Mouse (Mus musculus) brain, embryonic 18.5 days (tissue): ENCODE data around the gene Dok4.
A peak's percentile ranks its signal among the peaks of the same experiment; 100 is the strongest.
"Not testable (repeated sequence)": the region's sequence is repeated elsewhere in the genome, so short reads cannot be mapped to it uniquely, and the experiment has no call there.

Experiments used
- DNase-seq: peaks from one replicate; pipeline ENCODE4 v3.0.0-alpha.2; 2012; ENCODE audit warnings: low read depth, low spot score

Gene Dok4

DNA sequence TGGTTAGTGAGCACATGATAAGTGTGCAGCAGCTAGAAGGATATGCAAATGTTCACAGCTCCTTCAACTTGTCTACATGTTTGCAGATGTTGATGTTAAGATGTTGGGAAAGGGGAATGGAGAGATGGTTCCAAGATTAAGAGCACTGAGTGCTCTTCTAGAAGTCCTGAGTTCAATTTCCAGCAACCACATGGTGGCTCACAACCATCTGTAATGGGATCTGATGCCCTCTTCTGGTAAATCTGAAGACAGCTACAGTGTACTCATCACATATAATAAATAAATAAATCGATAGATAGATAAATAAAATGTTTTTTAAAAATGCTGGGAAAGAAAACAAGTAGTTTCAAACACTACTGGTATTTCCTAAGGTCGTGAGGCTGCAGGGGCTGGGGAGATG is 34.9 kb downstream of the Dok4 start:
- no peak for DNase-seq

DNA sequence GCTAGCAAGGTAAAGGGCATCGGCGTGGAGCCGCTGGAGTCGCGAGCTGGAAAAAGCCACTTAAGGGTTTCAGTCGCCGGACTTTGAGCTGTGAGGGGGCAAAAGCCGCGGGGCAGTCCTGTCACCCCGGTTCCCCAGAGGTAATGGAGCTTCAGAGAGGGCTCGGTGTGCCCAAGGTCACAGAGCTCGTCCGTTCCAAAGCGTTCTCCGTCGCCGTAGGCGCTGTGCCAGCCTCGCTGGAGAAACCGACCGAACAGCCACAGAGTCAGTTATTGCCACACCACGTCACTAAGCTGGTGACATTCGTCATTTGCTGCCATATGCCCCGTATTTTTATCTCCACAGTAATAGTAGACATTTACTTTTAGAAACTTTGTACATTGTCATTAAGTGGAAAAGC is 37.5 kb downstream of the Dok4 start:
- DNase-seq: no peak

DNA sequence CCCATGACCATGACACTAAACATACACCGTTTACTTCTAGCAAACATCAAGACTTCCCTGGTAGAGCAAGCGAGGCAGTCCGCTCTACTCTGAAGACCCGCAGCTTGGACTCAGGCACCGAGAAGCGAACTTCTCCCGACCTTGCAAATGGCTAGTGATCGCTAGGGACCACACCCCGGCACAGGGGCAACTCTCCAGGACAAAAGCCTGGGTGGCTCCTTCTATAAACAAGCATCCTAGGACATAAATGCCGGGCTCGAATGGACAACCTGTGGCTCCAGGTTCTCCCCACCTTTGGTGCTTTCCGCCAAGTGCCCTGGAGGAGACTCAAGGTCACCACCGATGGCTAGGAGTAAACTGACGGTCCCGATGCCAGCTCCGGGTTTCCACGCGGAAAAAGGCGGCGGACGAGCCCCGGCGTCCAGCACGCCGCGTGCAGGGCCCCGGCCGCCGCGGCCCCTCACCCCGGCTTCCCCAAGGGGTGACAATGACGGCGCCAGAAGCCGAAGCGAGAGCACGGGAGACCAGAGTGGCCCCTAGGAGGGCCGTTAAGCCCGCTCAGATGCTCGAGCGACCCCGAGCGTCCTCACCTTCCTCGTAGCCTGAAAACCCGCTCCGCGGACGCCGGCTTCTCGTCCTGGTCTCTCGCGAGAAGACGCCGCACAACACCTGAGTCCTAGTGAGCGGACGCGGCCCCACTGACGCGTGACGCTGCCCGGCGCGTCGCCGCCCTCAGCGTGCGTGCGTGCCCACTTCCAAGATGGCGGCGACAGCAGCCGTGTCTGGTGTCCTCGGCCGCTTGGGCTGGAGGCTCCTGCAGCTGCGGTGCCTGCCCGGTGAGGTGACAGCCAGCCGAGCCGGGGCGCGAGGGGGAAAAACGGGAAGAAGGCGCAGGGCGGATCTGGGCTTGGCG is 38.2 kb downstream of the Dok4 start, which contains the start of the genes Coq9 and Ciapin1:
Gene Coq9 (plus strand): TSS at position 660 of the 913 bp plus-strand sequence.
Gene Ciapin1 (minus strand): TSS at position 697 of the 913 bp plus-strand sequence.
- DNase-seq: peak; percentile 89

DNA sequence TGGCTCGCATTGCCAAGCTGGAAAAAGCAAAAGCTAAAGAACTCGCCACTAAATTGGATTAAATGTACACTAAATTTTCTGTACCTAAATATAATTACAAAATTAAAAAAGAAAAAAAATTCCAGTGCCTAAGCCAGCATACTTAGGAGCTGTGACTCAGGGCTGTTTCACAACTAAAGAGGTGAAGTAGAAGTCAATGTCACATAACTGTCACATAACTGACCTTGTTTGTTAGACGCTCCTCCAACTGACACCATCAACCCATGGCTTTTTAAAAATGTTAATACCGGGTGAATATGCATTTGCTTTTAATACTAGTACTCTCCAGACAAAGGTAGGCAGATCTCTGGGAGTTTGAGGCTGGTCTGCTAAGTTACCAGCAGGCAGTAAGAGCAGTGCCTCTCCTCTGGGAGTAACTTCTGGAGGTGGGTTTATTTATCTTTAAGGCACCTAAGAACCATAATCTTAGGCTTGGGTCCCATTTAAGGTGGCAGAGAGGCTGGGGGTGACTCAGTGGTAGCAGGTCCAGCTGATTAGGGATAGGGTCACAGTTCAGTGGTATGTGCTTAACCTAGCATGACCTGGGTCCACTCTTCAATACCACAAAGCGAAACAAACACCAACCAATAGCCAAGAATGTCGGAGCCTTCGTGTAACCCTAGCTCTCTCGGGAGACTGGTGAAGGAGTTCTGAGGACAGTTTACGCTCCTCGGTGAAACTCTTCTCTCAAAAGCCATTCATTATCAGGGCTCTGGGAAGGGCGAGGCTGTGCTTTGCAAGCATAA is 39.5 kb downstream of the Dok4 start:
- DNase-seq: no peak

DNA sequence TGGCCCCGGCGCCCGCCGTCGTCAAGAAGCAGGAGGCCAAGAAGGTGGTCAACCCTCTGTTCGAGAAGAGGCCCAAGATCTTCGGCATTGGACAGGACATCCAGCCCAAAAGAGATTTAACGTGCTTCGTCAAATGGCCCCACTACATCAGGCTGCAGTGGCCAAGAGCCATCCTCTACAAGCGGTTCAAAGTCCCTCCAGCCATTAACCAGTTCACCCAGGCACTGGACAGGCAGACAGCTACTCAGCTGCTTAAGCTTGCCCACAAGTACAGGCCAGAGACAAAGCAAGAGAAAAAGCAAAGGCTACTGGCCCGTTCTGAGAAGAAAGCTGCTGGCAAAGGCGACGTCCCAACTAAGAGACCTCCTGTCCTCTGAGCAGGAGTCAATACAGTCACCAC is 40.4 kb downstream of the Dok4 start:
- not testable (repeated sequence) for DNase-seq

DNA sequence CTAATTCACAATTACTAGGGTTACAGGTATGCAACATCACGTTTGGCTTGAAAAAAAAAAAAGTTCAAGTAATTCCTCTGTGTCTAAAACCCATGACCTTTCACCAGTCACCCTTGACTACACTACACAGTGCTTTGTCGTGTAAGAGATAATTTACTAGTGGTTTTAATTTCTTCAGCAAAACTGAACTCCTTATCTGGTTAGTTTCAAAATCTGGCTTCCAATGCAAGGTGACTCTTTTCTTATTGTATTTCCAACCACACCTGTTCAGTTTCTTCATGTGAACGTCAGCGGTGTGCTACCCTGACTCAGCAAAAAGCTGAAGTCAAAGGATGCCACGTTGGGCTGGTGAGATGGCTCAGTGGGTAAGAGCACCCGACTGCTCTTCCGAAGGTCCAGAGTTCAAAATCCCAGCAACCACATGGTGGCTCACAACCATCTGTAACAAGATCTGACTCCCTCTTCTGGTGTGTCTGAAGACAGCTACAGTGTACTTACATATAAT is 42.2 kb downstream of the Dok4 start:
- not testable (repeated sequence) for DNase-seq

DNA sequence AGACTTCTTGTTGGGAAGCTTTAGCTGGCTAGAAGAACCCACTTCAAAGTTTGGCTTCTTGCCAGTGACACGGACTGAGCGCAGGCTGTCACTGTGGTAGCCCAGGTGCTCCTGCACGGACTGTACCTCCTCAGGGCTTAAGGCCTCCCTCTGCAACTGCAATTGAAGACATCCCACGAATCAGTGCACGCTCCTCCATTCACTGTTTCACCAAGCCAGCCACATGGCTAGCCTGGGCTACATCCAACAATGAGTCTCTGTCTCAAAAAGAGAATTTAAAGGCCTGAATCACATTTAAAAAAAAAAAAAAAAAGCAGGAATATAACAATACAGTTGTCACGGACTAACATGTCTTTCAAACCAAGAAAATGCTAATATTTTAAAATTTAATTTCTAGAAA is 47.8 kb downstream of the Dok4 start:
- DNase-seq: no peak

DNA sequence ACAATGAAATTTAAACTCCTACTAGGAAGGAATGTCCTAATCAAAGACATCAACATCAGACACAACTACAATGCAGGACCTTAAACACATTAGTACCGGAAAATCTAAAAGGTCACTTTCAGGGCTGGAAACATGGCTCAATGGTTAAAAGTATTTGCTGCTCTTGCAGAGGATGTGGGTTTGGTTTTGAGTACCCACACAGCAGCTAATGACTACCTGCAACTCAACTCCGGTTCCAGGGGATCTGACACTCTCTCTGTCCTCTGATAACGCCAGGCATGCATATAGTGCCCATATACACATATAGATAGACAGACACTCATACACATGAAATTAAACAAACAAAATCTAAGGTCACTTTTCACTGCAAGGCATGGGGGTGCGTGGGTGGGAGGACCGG is 49.9 kb downstream of the Dok4 start:
- DNase-seq: no peak

DNA sequence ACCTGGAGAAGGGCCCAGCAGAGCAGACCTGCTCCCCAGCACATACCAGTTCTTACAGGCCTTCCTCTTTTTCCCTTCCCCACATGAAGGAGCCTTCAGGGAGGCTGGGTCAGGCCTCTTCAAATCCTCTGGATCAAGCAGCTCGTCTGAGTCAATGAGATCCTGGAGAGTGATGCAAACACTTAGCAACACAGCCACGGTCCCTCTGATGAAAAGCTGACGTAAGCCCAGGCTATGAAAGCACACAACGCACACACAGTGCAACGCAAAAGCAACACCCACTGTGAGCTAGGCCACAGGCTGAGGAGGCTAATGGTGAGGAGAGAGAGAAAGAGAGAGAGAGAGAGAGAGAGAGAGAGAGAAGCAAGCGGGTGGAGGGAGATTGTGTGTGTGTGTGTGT is 51.0 kb downstream of the Dok4 start:
- DNase-seq: no peak

DNA sequence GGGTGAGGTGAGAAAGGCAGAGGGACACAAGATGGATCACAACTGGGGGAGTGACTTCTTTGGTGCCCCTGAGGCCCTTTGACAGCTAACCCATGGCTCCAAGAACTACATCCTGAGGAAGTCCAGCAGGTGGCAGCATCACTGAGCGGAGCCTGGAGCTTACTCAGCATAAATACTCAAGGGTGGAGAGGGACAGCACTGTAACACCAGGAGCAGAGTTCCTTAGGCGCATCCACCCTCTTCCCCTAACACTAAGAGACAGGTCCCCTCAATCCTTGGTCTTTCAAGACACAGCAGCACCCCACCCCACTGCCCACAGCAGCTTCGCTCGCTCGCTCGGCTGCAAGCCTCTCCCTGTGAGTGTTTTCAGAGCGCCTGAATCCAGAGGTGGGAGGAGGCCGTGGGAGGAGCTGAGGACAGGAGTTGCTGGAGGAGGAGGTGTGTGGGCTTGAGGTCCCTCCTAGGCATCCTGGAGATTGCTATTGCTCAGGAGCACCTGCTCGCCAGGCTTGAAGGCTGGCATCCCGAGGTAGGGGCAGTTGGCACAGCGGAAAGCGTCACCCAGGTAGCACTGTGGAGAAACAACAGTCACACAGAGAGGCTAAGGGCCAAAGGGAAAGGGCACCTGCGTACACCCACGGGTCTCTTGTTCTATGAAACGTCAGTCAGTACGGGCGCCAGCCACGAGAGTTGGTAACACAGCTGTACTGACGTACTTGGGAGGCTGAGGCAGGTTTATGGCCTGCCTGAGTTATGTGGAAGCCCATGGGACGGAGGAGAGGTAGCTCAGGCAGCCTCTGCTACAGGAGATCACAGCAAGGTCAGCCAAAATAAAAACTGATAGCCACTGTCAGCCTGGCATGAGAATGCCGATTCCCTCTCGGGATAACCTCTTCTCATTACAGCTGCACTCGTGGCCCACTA is 53.2 kb downstream of the Dok4 start:
- DNase-seq: no peak

DNA sequence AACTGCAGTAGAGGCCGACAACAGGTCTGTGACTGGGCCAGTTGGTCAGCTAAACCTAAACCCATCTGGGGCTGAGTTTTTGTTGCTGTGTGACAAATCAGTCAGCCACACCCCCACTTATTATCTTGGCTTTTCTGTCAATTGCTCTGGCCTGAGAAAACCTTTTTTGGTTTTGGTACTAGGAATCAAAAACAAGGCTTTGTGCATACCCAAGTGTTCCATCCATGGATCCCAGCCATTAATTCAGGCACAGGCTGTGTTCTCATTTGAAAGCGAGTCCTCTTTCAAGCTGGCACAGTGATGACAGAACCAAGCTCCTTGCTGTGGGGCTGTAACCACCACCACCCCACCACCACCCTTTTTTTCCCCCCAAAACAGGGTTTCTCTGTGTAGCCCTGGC is 54.7 kb downstream of the Dok4 start:
- no peak for DNase-seq

DNA sequence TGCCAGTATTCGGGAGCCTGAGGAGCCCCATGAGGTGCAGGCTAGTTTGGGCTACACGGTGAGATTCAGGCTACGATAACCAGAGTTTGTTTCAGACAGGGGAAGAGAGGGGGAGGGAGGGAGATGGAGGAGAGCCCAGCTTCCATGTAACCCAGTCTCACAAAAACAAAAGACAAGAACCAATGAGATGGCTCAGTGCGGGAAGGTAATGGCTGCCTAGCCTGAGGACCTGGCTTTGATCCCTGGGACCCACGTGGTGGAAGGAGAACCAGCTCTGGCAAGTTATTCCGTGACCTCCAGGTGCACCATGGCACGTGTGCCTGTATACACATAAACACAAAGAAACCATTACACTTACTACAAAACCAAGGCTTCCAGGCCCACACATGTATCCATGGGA is 55.6 kb downstream of the Dok4 start:
- DNase-seq: no peak

DNA sequence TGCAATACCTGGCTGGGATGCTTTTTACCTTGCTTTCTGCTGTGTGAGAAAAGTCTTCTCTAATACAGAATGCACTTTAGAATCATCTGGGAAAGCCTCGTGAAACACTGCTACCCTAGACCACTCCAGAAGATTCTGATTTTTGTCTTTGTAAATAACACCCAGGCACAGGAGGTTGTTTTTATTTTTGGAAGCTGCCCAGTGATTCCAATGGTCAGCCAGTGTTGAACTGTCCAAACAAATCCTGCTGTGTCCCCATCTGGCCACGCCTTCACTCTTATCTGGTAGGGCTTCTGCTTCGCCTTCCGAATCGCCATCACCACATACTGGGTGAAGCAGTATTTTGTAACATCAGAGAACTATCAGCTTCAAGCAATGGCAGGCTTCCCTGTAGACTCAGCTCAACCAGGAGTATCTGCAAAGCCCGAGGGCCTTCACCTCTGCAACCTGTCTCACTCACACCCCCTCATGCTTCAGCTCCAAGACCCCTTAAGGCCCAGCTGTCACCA is 56.4 kb downstream of the Dok4 start:
- no peak for DNase-seq

DNA sequence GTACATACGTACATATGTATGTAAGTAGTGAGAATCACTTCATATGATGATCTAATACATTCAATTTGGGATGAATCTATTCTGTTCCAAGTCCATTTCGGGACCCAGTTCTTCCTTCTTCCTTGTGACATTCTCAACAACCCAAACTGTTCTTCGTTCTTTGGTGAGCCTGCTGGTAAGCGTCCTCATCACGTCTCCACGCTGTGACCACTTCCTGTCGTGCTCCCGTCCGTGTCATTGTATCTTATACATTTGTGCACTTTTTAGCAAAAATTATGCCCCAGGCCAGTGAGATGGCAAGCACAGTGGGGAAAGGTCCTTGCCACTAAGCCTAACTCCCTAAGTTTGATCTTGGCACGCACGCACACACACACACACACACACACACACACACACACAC is 58.2 kb downstream of the Dok4 start:
- no peak for DNase-seq

DNA sequence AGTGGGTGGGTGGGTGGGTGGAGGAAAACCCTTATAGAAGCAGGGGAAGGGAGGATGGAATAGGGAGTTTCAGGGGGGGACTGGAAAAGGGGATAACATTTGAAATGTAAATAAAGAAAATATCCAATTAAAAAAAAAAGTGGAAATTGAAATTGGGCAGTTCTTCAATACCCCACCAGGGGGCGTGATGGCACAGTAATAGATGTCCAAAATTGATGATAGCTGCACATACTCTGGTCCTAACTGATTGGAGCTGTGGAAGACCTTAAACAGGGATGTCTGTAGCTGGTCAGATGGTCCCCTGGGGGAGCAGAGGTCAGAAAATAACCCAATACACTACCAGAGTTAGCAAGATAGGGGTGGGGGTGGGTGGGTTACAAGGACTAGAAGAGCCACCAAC is 61.6 kb downstream of the Dok4 start:
- no peak for DNase-seq
